Mouse (Mus musculus) MEL (cell line): ENCODE measurements around the gene Pllp.

Experiments used
- CTCF ChIP-seq, 3 experiments: IDR thresholded peaks in 2 of 3; conservative IDR thresholded peaks in 1 of 3; 2 replicates each; pipeline ENCODE4 v1.5.1; 2011 to 2012; ENCODE audit warnings: low read length in 3 of 3, low read depth in 2 of 3, mild to moderate bottlenecking in 2 of 3, improper control_type of control experiment in 1 of 3, inconsistent platforms in 1 of 3, mixed read lengths in 1 of 3, moderate library complexity in 1 of 3; ENCODE audit not compliant: control insufficient read depth in 1 of 3, insufficient read depth in 1 of 3, poor library complexity in 1 of 3, severe bottlenecking in 1 of 3
- E2F4 ChIP-seq: IDR thresholded peaks from 2 replicates; pipeline ENCODE4 v1.6.1; 2011; ENCODE audit warnings: low read depth, low read length, improper control_type of control experiment, borderline replicate concordance
- EP300 ChIP-seq, 2 experiments: IDR thresholded peaks; 2 replicates each; pipeline ENCODE4 v1.6.1; 2011; ENCODE audit warnings: improper control_type of control experiment in 2 of 2, low read length in 2 of 2, low read depth in 1 of 2, mild to moderate bottlenecking in 1 of 2
- GATA1 ChIP-seq: IDR thresholded peaks from 2 replicates; pipeline ENCODE4 v1.6.1; 2011; ENCODE audit warnings: low read depth, low read length, improper control_type of control experiment
- MAFK ChIP-seq: IDR thresholded peaks from 2 replicates; pipeline ENCODE4 v1.6.1; 2011; ENCODE audit warnings: low read depth, mild to moderate bottlenecking, low read length, improper control_type of control experiment, borderline replicate concordance
- NRF1 ChIP-seq: IDR thresholded peaks from 2 replicates; pipeline ENCODE4 v1.6.1; 2014; ENCODE audit warnings: low read depth, mild to moderate bottlenecking, inconsistent platforms, low read length, improper control_type of control experiment, moderate library complexity; ENCODE audit not compliant: poor library complexity, insufficient read depth, severe bottlenecking
- POLR2A ChIP-seq, 2 experiments: IDR thresholded peaks; 2 replicates each; pipeline ENCODE4 v1.6.1; 2011 to 2012; ENCODE audit warnings: low read length in 2 of 2, mild to moderate bottlenecking in 2 of 2, control low read depth in 1 of 2, improper control_type of control experiment in 1 of 2, low read depth in 1 of 2, moderate library complexity in 1 of 2; ENCODE audit not compliant: control insufficient read depth in 1 of 2, insufficient read depth in 1 of 2, poor library complexity in 1 of 2
- POLR2AphosphoS2 ChIP-seq: IDR thresholded peaks from 2 replicates; pipeline ENCODE4 v1.6.1; 2011; ENCODE audit warnings: low read length, improper control_type of control experiment
- RAD21 ChIP-seq: IDR thresholded peaks from 2 replicates; pipeline ENCODE4 v1.6.1; 2011; ENCODE audit warnings: mild to moderate bottlenecking, low read depth, low read length, improper control_type of control experiment
- SMC3 ChIP-seq: IDR thresholded peaks from 2 replicates; pipeline ENCODE4 v1.6.1; 2011; ENCODE audit warnings: low read depth, low read length, improper control_type of control experiment
- USF1 ChIP-seq: IDR thresholded peaks from 2 replicates; pipeline ENCODE4 v1.6.1; 2014; ENCODE audit warnings: low read depth, mild to moderate bottlenecking, inconsistent platforms, low read length, improper control_type of control experiment, moderate library complexity
- ZC3H11A ChIP-seq: IDR thresholded peaks from 2 replicates; pipeline ENCODE4 v1.6.1; 2012; ENCODE audit warnings: low read depth, mild to moderate bottlenecking, inconsistent platforms, low read length, improper control_type of control experiment
- ZNF384 ChIP-seq: IDR thresholded peaks from 2 replicates; pipeline ENCODE4 v1.6.1; 2012; ENCODE audit warnings: low read depth, mild to moderate bottlenecking, inconsistent platforms, low read length, improper control_type of control experiment

GRCm38 (mm10) chr8:94741726-94742125, 45.6 kb upstream of the Pllp start:
- no peak for TF ChIP-seq EP300 (IDR thresholded peaks at IDR 0.05; ENCODE audit: low read depth in 1 of 2, low read length in 2 of 2)
- no peak for TF ChIP-seq MAFK
- TF ChIP-seq CTCF (IDR thresholded peaks at IDR 0.05 in 2 of 3, conservative IDR thresholded peaks at IDR 0.05 in 1 of 3; ENCODE audit: control insufficient read depth in 1 of 3, insufficient read depth in 1 of 3, low read depth in 2 of 3, low read length in 3 of 3, poor library complexity in 1 of 3, severe bottlenecking in 1 of 3) = no peak
- TF ChIP-seq E2F4 = no peak
- no peak for TF ChIP-seq POLR2AphosphoS2
- TF ChIP-seq GATA1 = no peak
- no peak for TF ChIP-seq SMC3
- TF ChIP-seq NRF1 = no peak
- TF ChIP-seq POLR2A (IDR thresholded peaks at IDR 0.05; ENCODE audit: control insufficient read depth in 1 of 2, insufficient read depth in 1 of 2, low read depth in 1 of 2, low read length in 2 of 2, poor library complexity in 1 of 2) = no peak
- TF ChIP-seq ZC3H11A = no peak
- TF ChIP-seq RAD21 = no peak
- no peak for TF ChIP-seq USF1
- TF ChIP-seq ZNF384 = no peak
